Mouse (Mus musculus) cerebellum, adult (tissue): ENCODE results near the gene Chp2.
"Not testable (repeated sequence)": the region's sequence is repeated elsewhere in the genome, so short reads cannot be mapped to it uniquely, and the experiment has no call there.

Experiments used
- ATAC-seq: cut with Nextera tagmentation; 2 replicates; pipeline ENCODE4 v1.9.2; 2017; ENCODE audit warnings: mild to moderate bottlenecking, moderate library complexity, mixed read lengths; ENCODE audit not compliant: insufficient number of reproducible peaks, low FRiP score, low TSS enrichment

The Chp2 gene

GRCm38 (mm10) chr7:122240413-122241119 lies 21.3 kb downstream of the Chp2 start:
- no peak for ATAC-seq

GRCm38 (mm10) chr7:122242260-122242659 lies 23.0 kb downstream of the Chp2 start:
- ATAC-seq: no peak

GRCm38 (mm10) chr7:122242744-122243143 lies 23.4 kb downstream of the Chp2 start:
- not testable (repeated sequence) for ATAC-seq

- no peak for ATAC-seq
Observed at GRCm38 (mm10) chr7:122244166-122244565, 24.9 kb downstream of the Chp2 start.

GRCm38 (mm10) chr7:122244584-122244983 lies 25.3 kb downstream of the Chp2 start:
- no peak for ATAC-seq

GRCm38 (mm10) chr7:122245976-122246375 lies 26.7 kb downstream of the Chp2 start:
- no peak for ATAC-seq

- ATAC-seq: no peak
Observed at GRCm38 (mm10) chr7:122247254-122247864, 28.1 kb downstream of the Chp2 start.

- ATAC-seq: no peak
Observed at GRCm38 (mm10) chr7:122249321-122249821, 30.1 kb downstream of the Chp2 start.

- peak; percentile 93 for ATAC-seq
Observed at GRCm38 (mm10) chr7:122251197-122252011, 32.1 kb downstream of the Chp2 start.

- ATAC-seq: no peak
Observed at GRCm38 (mm10) chr7:122256722-122257121, 37.4 kb downstream of the Chp2 start.

GRCm38 (mm10) chr7:122258521-122258920 lies 39.2 kb downstream of the Chp2 start:
- no peak for ATAC-seq

- no peak for ATAC-seq
Observed at GRCm38 (mm10) chr7:122260055-122260602, 40.8 kb downstream of the Chp2 start.

- ATAC-seq: no peak
Observed at GRCm38 (mm10) chr7:122268983-122269486, 49.7 kb downstream of the Chp2 start.

- no peak for ATAC-seq
Observed at GRCm38 (mm10) chr7:122272334-122272733, 53.0 kb downstream of the Chp2 start.
